Mouse (Mus musculus) mouse trophoblast stem cell (cell line): ENCODE measurements around the gene Flt3.

ENCODE experiments used
- in situ Hi-C, 2 experiments: fragments of 300-500 bp; cut with MseI, MboI; formaldehyde crosslinking; loops; 2 replicates in 1 of 2; 3 replicates in 1 of 2; pipeline ENCODE4 v1.15.1; 2025

Flt3 gene

GRCm38 (mm10) chr5:147410585-147410984 lies 10.3 kb upstream of the Flt3 start:
- in situ Hi-C loops: no loop called here

GRCm38 (mm10) chr5:147408731-147409130 lies 8.4 kb upstream of the Flt3 start:
- in situ Hi-C loops: no loop called here

- in situ Hi-C loops: no loop called here
Observed at GRCm38 (mm10) chr5:147406135-147406534, 5.8 kb upstream of the Flt3 start.

GRCm38 (mm10) chr5:147402505-147402904 lies 2.2 kb upstream of the Flt3 start:
- in situ Hi-C loops: no loop called here

DNA sequence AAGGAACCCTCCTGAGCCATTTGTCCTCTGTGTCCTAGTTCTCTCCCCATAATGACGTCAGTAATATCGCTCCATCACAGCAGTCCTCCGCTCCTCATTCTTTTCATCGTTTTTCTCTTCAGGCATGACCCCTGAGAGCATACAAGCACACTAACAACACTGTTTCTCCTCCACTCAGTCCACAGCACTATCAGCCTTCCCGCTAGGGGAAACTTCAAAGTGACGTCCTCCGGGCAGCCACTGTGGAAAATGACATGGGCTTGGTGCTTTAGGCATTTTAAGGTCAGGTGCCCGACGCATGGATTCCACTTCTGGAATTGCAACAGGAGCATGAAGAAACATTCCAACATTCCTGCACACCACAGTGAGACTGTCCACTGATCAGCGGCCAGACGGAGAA lies 735 bp upstream of the Flt3 start:
- in situ Hi-C loops: no loop called here

DNA sequence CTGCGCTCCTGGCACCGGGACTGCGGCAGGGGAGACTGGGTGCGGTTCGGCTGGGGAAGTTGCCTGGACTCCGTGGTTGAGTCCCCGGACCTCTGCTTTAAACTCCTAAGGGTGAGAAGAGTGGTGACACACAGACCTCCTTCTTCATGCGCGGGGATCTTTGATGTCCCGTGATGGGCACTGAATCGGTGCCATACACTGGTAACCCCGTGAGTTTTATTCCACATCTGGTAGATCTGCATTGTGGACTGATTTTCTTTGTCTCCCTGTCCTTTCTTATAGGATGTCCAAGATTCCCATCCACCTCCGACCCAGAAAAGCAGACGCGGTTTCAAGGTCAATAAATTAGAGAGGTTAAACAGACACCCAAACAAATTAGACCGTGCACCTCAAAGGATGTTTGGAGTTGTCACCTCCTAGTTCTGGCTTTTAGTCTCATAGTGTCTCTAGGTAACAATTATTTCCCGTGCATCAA lies 253 bp upstream of the Flt3 start:
- in situ Hi-C loops: no loop called here

GRCm38 (mm10) chr5:147395050-147395449 lies 5.2 kb downstream of the Flt3 start:
- in situ Hi-C loops: no loop called here

DNA sequence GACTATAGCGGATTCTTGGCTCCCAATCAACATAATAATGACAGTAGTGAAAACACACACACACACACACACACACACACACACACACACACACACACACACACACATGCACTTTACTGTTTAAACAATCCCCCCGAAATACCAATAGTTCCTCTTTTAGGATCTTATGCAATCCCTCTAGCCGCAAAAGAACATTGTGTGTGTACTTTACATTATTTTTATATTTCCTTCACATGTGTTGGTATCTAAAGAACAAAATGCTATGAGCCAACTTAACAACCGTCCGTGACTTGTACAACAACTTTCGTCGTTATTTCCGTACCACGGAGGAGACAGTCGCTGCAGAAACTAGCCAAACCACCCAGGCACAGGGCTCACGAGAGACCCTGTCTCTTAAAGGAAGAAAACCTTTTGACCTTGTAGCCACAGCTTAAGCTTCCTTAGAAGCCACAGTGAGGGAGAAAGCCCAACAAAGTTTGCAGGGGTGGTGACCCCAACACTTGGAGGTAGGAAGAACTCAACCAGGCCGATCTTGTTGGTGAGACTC lies 7.5 kb downstream of the Flt3 start:
- in situ Hi-C loops: no loop called here

GRCm38 (mm10) chr5:147390772-147391171 lies 9.5 kb downstream of the Flt3 start:
- in situ Hi-C loops: no loop called here

DNA sequence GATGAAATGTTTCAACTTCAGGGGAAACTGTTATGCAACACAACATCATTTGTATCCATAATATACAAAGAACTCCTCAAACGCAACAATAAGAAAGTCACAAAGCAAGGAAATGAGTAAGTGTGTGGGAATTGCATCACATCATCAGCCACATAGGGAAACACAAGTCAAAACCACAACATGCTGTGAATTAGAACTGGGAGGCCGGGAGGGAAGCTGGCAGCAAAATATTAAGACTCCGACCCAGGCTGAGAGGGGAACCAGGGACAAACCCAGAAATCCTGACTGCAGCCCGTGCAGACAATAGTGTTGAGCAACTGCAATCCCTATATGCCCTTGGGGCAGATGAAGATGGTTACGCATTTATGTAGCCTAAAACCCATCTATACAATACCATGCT lies 11.2 kb downstream of the Flt3 start:
- in situ Hi-C loops: no loop called here

DNA sequence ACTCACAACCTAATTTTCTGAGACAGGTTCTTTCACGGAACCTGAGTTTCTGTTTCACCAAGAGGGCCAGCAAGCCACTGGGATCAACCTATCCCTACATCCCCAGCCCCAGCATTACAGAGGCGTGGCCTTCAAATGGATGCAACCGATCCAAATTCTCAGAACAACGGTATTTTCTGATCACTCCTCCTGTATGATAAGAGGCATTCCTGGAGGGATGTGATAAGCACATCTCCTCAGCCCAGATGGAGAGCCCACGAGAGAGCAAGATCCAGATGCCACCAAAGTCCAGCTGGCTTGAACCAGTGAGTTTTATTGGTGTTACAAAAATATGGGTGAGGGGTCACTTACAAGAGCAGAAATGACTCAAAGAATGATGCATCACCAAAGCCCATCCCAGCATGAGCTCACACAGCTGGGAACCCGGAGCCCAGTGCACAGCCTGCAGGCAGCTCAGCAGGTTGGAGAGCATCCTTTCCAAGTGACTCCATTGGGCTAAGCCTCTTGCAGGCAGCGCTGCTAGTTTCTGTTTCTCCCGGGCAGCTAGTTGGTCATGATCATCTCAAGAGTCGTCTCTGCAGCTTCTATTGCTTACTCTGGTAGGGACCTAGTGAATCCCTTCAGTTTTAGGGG lies 11.8 kb downstream of the Flt3 start:
- in situ Hi-C loops: no loop called here

DNA sequence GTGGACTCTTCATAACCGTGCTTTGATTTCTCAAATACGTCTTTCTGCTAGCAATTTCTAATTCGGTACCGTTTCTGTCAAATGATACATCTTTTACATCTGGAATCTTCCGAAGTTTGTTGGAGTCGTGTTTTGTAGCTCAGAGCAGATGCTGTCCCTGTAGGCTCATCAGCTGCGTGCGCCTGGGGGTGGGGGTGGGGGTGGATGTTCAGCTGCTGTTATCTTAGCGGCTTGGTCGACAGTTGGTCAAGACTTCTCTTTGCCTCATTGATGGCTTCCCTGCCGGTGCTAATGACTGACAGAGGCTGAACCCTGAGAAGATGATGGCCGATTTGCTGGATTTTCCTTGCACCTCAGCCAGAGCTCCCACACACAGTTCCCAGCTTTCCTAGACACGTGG lies 13.4 kb downstream of the Flt3 start:
- in situ Hi-C loops: no loop called here

- in situ Hi-C loops: no loop called here
Observed at GRCm38 (mm10) chr5:147381396-147381795, 18.9 kb downstream of the Flt3 start.

DNA sequence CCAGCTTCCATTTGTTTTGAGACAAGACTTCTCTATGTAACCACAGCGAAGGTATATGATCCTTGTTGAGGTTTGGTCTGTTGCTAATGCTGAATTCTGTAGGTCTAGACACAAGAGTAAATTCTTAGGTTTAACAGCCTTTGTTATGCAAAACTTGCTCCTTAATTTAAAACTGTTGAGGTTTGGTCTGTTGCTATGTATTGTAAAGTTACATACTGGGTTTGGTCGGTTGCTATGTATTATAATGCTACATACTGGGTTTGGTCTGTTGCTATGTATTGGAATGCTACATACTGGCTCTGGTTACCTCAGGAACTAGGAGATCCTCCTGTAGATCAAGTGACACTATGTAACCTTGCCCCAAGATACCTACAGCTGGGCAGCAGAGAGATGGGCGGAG lies 20.8 kb downstream of the Flt3 start:
- in situ Hi-C loops: no loop called here

DNA sequence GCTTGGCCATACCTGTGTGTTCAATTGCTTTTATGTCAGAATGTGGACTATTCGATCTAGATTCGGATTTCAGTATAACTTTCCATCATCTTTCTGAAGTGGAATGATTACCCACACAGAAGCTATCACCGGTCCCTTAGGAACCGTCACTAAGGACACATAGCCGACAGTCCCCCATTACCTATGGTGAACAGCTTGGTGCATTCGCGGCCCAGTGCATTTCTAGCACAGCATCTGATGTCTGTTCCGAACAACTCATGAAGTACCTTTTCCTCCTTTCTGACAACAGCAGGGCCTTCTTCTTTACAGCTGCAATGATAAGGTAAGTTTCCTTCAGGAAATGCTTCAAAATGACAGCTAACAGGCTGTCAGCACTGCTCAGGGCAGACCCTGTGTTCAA lies 30.0 kb downstream of the Flt3 start:
- in situ Hi-C loops: no loop called here

DNA sequence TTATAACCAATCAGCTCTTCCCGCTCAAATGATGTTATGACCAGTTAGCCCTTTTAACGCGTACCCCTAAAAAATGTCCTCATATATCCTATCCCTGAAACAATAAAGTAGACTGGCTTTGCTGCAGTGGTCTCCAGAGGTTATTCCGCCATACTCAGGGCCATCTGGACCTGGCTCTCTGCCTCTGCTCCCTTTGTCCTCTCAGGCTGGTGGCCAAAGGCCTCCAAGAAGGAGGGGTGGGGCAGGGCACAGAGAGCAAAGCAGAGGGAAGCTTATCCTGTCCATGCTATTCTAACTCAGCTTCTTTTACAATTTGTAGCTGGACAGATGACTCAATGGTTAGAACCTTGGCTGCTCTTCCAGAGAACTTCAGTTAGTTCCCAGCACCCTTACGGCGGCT lies 32.1 kb downstream of the Flt3 start:
- in situ Hi-C loops: no loop called here

DNA sequence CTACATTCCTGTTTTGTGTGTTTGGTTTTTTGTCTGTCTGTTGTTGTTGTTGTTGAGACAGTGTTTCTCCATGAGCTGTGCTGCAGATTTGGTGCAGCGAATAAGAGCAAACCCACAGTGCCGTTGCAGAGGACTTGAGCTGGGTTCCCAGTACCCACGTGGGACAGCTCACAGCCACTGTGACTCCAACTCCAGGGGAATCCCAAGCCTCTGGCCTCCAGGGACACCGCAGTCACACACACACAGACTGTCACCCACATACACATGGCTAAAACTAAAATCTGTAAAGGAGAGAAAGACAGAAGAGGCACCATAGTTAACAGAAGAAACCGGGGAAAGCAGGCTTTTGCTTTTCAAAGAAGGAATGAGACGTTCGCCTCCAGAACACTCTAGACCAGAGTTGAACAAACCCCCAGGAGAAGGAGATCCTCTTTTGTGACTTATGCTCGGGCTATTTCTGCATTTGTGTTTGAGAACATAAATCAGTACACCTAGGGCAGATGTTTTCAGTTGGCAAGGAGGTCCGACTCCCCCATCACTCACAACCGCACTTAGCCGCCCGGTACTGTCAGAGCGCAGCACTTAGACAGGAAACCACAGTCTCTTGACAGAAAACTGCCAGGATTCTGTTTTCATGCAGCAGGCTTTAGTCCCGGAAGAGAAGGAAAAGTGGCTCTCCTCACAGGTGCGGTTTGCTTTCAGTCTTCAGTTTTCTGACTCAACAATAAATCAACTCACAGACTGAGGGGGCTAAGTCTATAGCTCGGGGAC lies 34.1 kb downstream of the Flt3 start:
- in situ Hi-C loops: no loop called here

DNA sequence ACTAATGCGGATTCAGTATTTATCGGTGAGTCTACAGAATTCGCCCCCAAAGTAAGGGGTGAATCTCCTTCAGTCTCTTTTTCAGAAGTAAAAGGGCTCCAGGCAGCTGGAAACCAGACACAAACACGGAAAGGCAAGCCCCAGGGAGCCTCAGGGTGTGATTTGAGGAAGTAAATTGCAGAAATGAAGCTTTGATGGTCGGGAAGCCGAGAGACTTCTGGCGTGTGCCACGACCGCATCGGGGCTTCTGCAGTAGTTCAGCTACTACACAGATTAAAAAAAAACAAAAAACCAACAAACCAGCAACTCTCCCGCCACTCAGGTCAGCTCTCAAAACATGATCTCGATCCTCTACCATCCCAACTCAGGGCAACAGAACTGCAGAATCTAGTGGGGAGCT lies 37.2 kb downstream of the Flt3 start:
- in situ Hi-C loops: no loop called here

GRCm38 (mm10) chr5:147358481-147358880 lies 41.8 kb downstream of the Flt3 start:
- in situ Hi-C loops: no loop called here

DNA sequence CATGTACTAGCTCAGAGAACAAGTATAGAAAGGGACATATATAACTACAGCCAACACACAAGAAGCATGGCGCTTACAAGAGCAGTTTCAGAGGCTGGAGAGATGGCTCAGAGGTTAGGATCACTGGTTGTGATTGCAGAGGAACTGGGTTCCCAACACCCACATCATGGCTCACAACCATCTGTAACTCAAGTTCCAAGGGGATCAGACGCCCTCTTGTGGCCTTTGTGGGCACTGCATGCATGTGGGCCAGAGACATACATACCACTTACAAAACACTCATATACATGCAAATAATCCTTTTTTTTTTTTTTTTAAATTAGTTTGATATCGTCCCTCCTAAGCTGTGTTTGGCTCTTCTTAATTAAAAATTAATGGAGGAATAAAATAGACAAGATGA lies 42.8 kb downstream of the Flt3 start:
- in situ Hi-C loops: no loop called here

DNA sequence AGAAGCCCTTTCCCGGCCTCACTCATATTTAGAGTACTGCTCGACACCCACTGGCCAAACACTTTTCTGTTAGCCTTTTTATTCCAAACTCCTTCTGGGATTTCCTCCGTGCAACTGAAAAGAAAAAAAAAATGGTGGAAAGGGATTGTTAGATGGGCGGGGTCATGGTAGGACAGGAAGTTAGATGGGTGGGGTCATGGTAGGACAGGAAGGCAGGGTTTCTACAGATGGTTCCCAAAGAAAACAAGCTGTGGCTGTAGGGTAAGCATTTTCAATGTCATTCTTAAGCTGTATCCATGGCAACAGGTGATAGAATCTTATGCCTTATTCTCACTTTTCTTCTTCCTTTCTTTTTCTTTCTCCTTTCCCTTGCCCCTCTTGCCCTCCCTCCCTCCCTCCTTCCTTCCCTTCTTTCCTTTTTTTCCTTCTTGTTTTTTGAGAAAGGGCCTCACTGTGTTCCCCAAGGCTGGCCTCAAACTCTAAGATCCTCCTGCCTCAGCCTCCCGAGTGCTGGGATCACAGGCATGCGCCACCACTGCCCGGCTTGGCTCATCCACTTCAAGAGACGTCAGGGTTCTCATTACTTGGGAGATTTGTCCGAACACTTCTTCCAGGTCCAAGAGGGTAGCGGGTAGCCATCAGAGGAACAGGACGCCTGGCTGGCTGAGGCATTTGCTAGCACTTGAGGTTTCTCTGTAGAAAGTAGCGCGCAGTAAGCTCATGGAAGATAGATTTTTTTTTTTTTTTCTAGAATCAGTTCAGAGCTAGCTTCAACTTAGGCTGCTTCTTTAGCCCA lies 43.8 kb downstream of the Flt3 start:
- in situ Hi-C loops: no loop called here

- in situ Hi-C loops: no loop called here
Observed at GRCm38 (mm10) chr5:147355788-147356187, 44.5 kb downstream of the Flt3 start.
